9 mouse cellular contexts compared by ENCODE assay signal in genomic region chr2:166140427-166140826, GRCm38 (mm10). TPM values are rescaled to one million over a fixed set of nuclear protein-coding genes. Genes with fewer than 3 reads are reported as not detected.
DNase-seq lines count a peak whose midpoint lies in the region; ATAC-seq lines count a peak whose summit lies in the region.
"Had no signal": no experiment of that assay in that cellular context is flagged by ENCODE, and none has a peak within 500 bp of the region (broad histone marks: within the 10 kb centered on the region; RNA-seq: fewer than 3 reads in every experiment).

No protein-coding gene starts in this region.

- no peaks in the 10 kb centered on the region for H3K9me3 ChIP-seq in limb, embryonic 15.5 days
- H3K9me3 ChIP-seq in limb, embryonic 10.5 days (replicated peaks) = no peaks in the 10 kb centered on the region
- H3K9me3 ChIP-seq: liver, embryonic 13.5 days had no signal

- peaks cover 64% of the 10 kb centered on the region for H3K4me1 ChIP-seq in limb, embryonic 15.5 days
- H3K4me1 ChIP-seq in limb, embryonic 10.5 days = peaks cover 69% of the 10 kb centered on the region
- H3K4me1 ChIP-seq: liver, embryonic 13.5 days had no signal

- H3K27me3 ChIP-seq in limb, embryonic 15.5 days = no peaks in the 10 kb centered on the region
- H3K27me3 ChIP-seq in limb, embryonic 10.5 days (ENCODE audit: low read depth, poor library complexity, severe bottlenecking) = no peaks in the 10 kb centered on the region

- H3K4me3 ChIP-seq in limb, embryonic 15.5 days = no peak overlapping the region
- H3K4me3 ChIP-seq in limb, embryonic 10.5 days = no peak overlapping the region
- H3K4me3 ChIP-seq: liver, embryonic 13.5 days had no signal

- 0 out of 2 replicates have a peak overlapping the region, but pooled peaks have one; percentile 13 for H3K27ac ChIP-seq in limb, embryonic 15.5 days
- no peak overlapping the region for H3K27ac ChIP-seq in limb, embryonic 10.5 days
- H3K27ac ChIP-seq: liver, embryonic 13.5 days had no signal

- no peak overlapping the region for H3K9ac ChIP-seq in limb, embryonic 15.5 days
- H3K9ac ChIP-seq: liver, embryonic 13.5 days had no signal

- DNase-seq in limb, embryonic 10.5 days (ENCODE audit: low spot score) = no peak
- DNase-seq in gastrocnemius, adult 8-10 months (ENCODE audit: low spot score in 2 of 2) = peak; percentile 56 to 68
- DNase-seq in kidney, adult 9 months = peak; percentile 80
- no peak for DNase-seq in retina, embryonic 14.5 days (ENCODE audit: low spot score)
- no peak for DNase-seq in natural killer cell, adult 2 months (ENCODE audit: low spot score in 2 of 2)
- DNase-seq: liver, embryonic 13.5 days had no signal

- H3K36me3 ChIP-seq in limb, embryonic 15.5 days = peaks cover 7% of the 10 kb centered on the region; the same call in 1 of the 2 replicates
- peaks cover 95% of the 10 kb centered on the region for H3K36me3 ChIP-seq in limb, embryonic 10.5 days
- H3K36me3 ChIP-seq: liver, embryonic 13.5 days had no signal

- WGBS in limb, embryonic 15.5 days = 71% methylated on average over 9 of the region's 9 CpGs
- 93% methylated on average over 9 of the region's 9 CpGs for WGBS in limb, embryonic 10.5 days

- no peak for ATAC-seq in limb, embryonic 15.5 days (ENCODE audit: insufficient number of reproducible peaks, low FRiP score, low TSS enrichment, low read depth)
- peak; percentile 78 for ATAC-seq in megakaryocyte-erythroid progenitor cell, adult 5-6 weeks (replicated peaks; ENCODE audit: low FRiP score, low TSS enrichment, poor library complexity, severe bottlenecking)
- ATAC-seq in activated CD4-positive, CD25-positive, alpha-beta regulatory T cell, adult 4 months = no peak

- H3K4me2 ChIP-seq in limb, embryonic 15.5 days = no peak overlapping the region
- H3K4me2 ChIP-seq: liver, embryonic 13.5 days had no signal

RNA-seq across cellular contexts. Expression of gene Sulf2, which starts 15.0 kb away (rescaled TPM):
- 149 and 184 TPM in 2 replicates for polyA plus RNA-seq in limb, embryonic 15.5 days (2015; fragmentation: Nextera tagmentation; extraction: Ambion mirVana)
- 157 and 188 TPM in 2 replicates for polyA plus RNA-seq in limb, embryonic 10.5 days (2016; fragmentation: Nextera tagmentation; extraction: Ambion mirVana)
- total RNA-seq in gastrocnemius, adult 8-10 months (2022) = 1 to 10 TPM; 6.0 to 9.9 (median 7.1) TPM
- 0.25 TPM in 1 of 2 replicates, not detected in the other for total RNA-seq in megakaryocyte-erythroid progenitor cell, adult 5-6 weeks (2014; fragmentation: Nextera tagmentation)
- total RNA-seq in megakaryocyte-erythroid progenitor cell, adult 5-6 weeks (2017) = 0.42 and 2.3 TPM in 2 replicates
- polyA plus RNA-seq in activated CD4-positive, CD25-positive, alpha-beta regulatory T cell, adult 4 months (2017; shearing (Covaris generic)) = 1 to 10 TPM; 1.3 to 1.5 TPM

Comparison
In these comparisons a context has a peak if more than half of its experiments do, and no peak if none do; other contexts are left out.
1. DNase-seq: peak in gastrocnemius, adult 8-10 months (2 of 2) and kidney, adult 9 months (single experiment); none in limb, embryonic 10.5 days (single experiment), retina, embryonic 14.5 days (single experiment) and natural killer cell, adult 2 months (0 of 2).
2. RNA of gene Sulf2, which starts 15.0 kb away (polyA plus RNA-seq): 157 to 188 TPM in limb, embryonic 10.5 days and 149 to 184 TPM in limb, embryonic 15.5 days; 1.3 to 1.5 TPM in activated CD4-positive, CD25-positive, alpha-beta regulatory T cell, adult 4 months; every median in the first group is over 10 times any median in the second.